Mouse (Mus musculus): ENCODE data around the gene Rmi2.

DNA sequence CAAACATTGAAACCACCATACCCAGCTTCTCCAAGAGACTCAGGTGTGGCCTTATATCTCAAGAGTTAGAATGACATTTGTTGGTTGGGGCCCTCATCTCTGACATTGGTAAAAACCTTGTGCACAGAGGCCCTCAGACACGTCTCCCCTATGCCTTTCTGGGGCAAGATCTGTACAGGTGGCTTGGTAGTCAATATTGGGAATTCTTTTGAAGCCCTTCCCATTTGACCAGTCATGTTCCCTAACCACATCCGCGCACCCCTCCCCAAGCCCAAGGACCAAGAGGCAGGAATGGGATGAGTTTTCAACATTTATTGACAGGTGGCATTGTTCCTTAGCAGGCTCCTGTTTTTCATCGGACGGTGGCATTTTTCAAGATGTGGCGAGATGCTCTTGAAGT, 38.8 kb upstream of the Rmi2 start, which contains the start of gene Prm2:
- TF ChIP-seq CTCF (IDR thresholded peaks at IDR 0.05; ENCODE audit: borderline replicate concordance, insufficient read depth, low read length) (no peak), POLR2A (IDR thresholded peaks at IDR 0.05; ENCODE audit: low read depth, low read length) (no peak)
